Comparison of ENCODE assay signal across 8 mouse cellular contexts in genomic region chr8:71728826-71729620, GRCm38 (mm10). TPM values are rescaled to one million over a fixed set of nuclear protein-coding genes. Genes with fewer than 3 reads are reported as not detected.
A peak's percentile ranks its signal among the peaks of the same experiment; 100 is the strongest.
DNase-seq lines count a peak whose midpoint lies in the region; ATAC-seq and TF ChIP-seq lines count a peak whose summit lies in the region.

No protein-coding gene starts in this region.

- no peaks in the 10 kb centered on the region for H3K9me3 ChIP-seq in intestine, embryonic 14.5 days (ENCODE audit: control insufficient read depth, low read length)
- H3K9me3 ChIP-seq in midbrain, postnatal 0 days (ENCODE audit: low read length) = no peaks in the 10 kb centered on the region

- peak overlapping the region; percentile 52 for H3K4me2 ChIP-seq in intestine, embryonic 14.5 days (ENCODE audit: low read length)
- peak overlapping the region; percentile 69 for H3K4me2 ChIP-seq in midbrain, postnatal 0 days (ENCODE audit: low read depth, low read length, poor library complexity, severe bottlenecking)

- peaks cover 12% of the 10 kb centered on the region for H3K4me1 ChIP-seq in testis, adult 2 months (ENCODE audit: control insufficient read depth, insufficient read depth, low read length)
- H3K4me1 ChIP-seq in intestine, embryonic 14.5 days (replicated peaks; ENCODE audit: control insufficient read depth, insufficient read depth, low read length) = no peaks in the 10 kb centered on the region
- peaks cover 7% of the 10 kb centered on the region for H3K4me1 ChIP-seq in midbrain, postnatal 0 days (ENCODE audit: insufficient read depth, low read length)

- no peak for TF ChIP-seq CTCF in testis, adult 2 months (IDR thresholded peaks at IDR 0.05; ENCODE audit: control insufficient read depth, insufficient read depth, insufficient replicate concordance, low read depth, low read length)
- TF ChIP-seq CTCF in midbrain, postnatal 0 days (IDR thresholded peaks at IDR 0.05) = no peak

- no peaks in the 10 kb centered on the region for H3K36me3 ChIP-seq in testis, adult 2 months (ENCODE audit: control insufficient read depth, insufficient read depth, low read length)
- H3K36me3 ChIP-seq in intestine, embryonic 14.5 days (ENCODE audit: control insufficient read depth, insufficient read depth, low read length) = no peaks in the 10 kb centered on the region
- H3K36me3 ChIP-seq in midbrain, postnatal 0 days (ENCODE audit: insufficient read depth, low read length) = no peaks in the 10 kb centered on the region

- peak overlapping the region; percentile 2; the same call in 1 of the 2 replicates for H3K9ac ChIP-seq in intestine, embryonic 14.5 days (ENCODE audit: low read length)
- peak overlapping the region; percentile 61 for H3K9ac ChIP-seq in midbrain, postnatal 0 days (replicated peaks; ENCODE audit: low read length, poor library complexity, severe bottlenecking)

- WGBS in intestine, embryonic 14.5 days = 3% methylated on average over 16 of the region's 16 CpGs
- 4% methylated on average over 16 of the region's 16 CpGs for WGBS in midbrain, postnatal 0 days

- peak; percentile 23; the same call in 1 of the 2 replicates for ATAC-seq in cerebellum, adult (ENCODE audit: insufficient number of reproducible peaks, low FRiP score, low TSS enrichment)
- ATAC-seq in intestine, embryonic 14.5 days (replicated peaks; ENCODE audit: low FRiP score, low TSS enrichment, low read depth) = no peak
- ATAC-seq in midbrain, postnatal 0 days (ENCODE audit: low FRiP score) = peak; percentile 18; the same call in 1 of the 2 replicates

- H3K27ac ChIP-seq in testis, adult 2 months (ENCODE audit: control insufficient read depth, insufficient read depth, low read depth, low read length) = no peak overlapping the region
- no peak overlapping the region for H3K27ac ChIP-seq in intestine, embryonic 14.5 days (ENCODE audit: low read depth)
- H3K27ac ChIP-seq in midbrain, postnatal 0 days (ENCODE audit: low read depth, low read length) = peak overlapping the region; percentile 83

- TF ChIP-seq POLR2A in testis, adult 2 months (IDR thresholded peaks at IDR 0.05; ENCODE audit: control insufficient read depth, low read depth, low read length) = no peak

- DNase-seq in cerebellum, adult 11 months = no peak
- DNase-seq in testis, postnatal 14 days (ENCODE audit: low spot score) = no peak
- DNase-seq in intestine, embryonic 14.5 days (ENCODE audit: low spot score) = no peak
- DNase-seq in midbrain, postnatal 0 days (ENCODE audit: low spot score) = peak; percentile 59
- no peak for DNase-seq in adipocyte (ENCODE audit: low spot score)
- no peak for DNase-seq in adrenal gland, postnatal 36 days

- no peaks in the 10 kb centered on the region for H3K27me3 ChIP-seq in testis, adult 2 months (ENCODE audit: control insufficient read depth, insufficient read depth, low read length)
- peaks cover 3% of the 10 kb centered on the region; the same call in 1 of the 2 replicates for H3K27me3 ChIP-seq in intestine, embryonic 14.5 days (replicated peaks; ENCODE audit: control insufficient read depth, insufficient read depth, low read length)
- no peaks in the 10 kb centered on the region for H3K27me3 ChIP-seq in midbrain, postnatal 0 days (ENCODE audit: insufficient read depth, low read length)

- H3K4me3 ChIP-seq in testis, adult 2 months (ENCODE audit: control insufficient read depth, low read depth, low read length) = peak overlapping the region; percentile 7
- no peak overlapping the region for H3K4me3 ChIP-seq in intestine, embryonic 14.5 days (ENCODE audit: low read depth, low read length)
- H3K4me3 ChIP-seq in midbrain, postnatal 0 days (ENCODE audit: low read depth, low read length) = peak overlapping the region; percentile 35

RNA-seq across cellular contexts. Expression of gene Fcho1, which starts 3.5 kb away (rescaled TPM):
- polyA plus RNA-seq in testis, adult 2 months (2012; rRNA removed) = 2.2 and 2.9 TPM in 2 replicates
- 5.8 and 6.9 TPM in 2 replicates for polyA plus RNA-seq in intestine, embryonic 14.5 days (2014; fragmentation: Nextera tagmentation; extraction: Ambion mirVana)
- total RNA-seq in midbrain, postnatal 0 days (2014; rRNA removed) = 109 and 114 TPM in 2 replicates
- 88.4 and 89.5 TPM in 2 replicates for polyA plus RNA-seq in midbrain, postnatal 0 days (2015; fragmentation: Nextera tagmentation; extraction: Ambion mirVana)
- total RNA-seq in adrenal gland, postnatal 36 days (2021) = 1 to 10 TPM in 1 of 2 experiments, under 1 TPM in 1; 0.50 to 3.2 TPM

RNA-seq across cellular contexts. Expression of gene B3gnt3, which starts 27.4 kb away (rescaled TPM):
- 0.17 and 0.23 TPM in 2 replicates for polyA plus RNA-seq in testis, adult 2 months (2012; rRNA removed)
- 6.9 and 8.4 TPM in 2 replicates for polyA plus RNA-seq in intestine, embryonic 14.5 days (2014; fragmentation: Nextera tagmentation; extraction: Ambion mirVana)
- total RNA-seq in midbrain, postnatal 0 days (2014; rRNA removed) = 0.24 and 1.6 TPM in 2 replicates
- 0.31 and 0.50 TPM in 2 replicates for polyA plus RNA-seq in midbrain, postnatal 0 days (2015; fragmentation: Nextera tagmentation; extraction: Ambion mirVana)
- 1 to 10 TPM; 4.0 to 4.5 TPM for total RNA-seq in adrenal gland, postnatal 36 days (2021)

RNA-seq across cellular contexts. Expression of gene Insl3, which starts 40.0 kb away (rescaled TPM):
- 4,712 and 6,097 TPM in 2 replicates for polyA plus RNA-seq in testis, adult 2 months (2012; rRNA removed)
- 0.98 and 1.4 TPM in 2 replicates for polyA plus RNA-seq in intestine, embryonic 14.5 days (2014; fragmentation: Nextera tagmentation; extraction: Ambion mirVana)
- not detected in 2 replicates for total RNA-seq in midbrain, postnatal 0 days (2014; rRNA removed)
- polyA plus RNA-seq in midbrain, postnatal 0 days (2015; fragmentation: Nextera tagmentation; extraction: Ambion mirVana) = 1.2 and 2.1 TPM in 2 replicates
- 1 to 10 TPM; 4.0 to 4.7 TPM for total RNA-seq in adrenal gland, postnatal 36 days (2021)

RNA-seq across cellular contexts. Expression of gene Jak3, which starts 52.9 kb away (rescaled TPM):
- 6.6 and 8.4 TPM in 2 replicates for polyA plus RNA-seq in testis, adult 2 months (2012; rRNA removed)
- polyA plus RNA-seq in intestine, embryonic 14.5 days (2014; fragmentation: Nextera tagmentation; extraction: Ambion mirVana) = 4.1 and 4.5 TPM in 2 replicates
- 9.0 and 12.3 TPM in 2 replicates for total RNA-seq in midbrain, postnatal 0 days (2014; rRNA removed)
- 6.4 and 7.1 TPM in 2 replicates for polyA plus RNA-seq in midbrain, postnatal 0 days (2015; fragmentation: Nextera tagmentation; extraction: Ambion mirVana)
- total RNA-seq in adrenal gland, postnatal 36 days (2021) = 10 to 100 TPM; 11.3 to 13.0 TPM

RNA-seq across cellular contexts. Expression of gene Unc13a, which starts 57.5 kb away (rescaled TPM):
- polyA plus RNA-seq in testis, adult 2 months (2012; rRNA removed) = 0.28 and 0.33 TPM in 2 replicates
- 1.6 and 2.4 TPM in 2 replicates for polyA plus RNA-seq in intestine, embryonic 14.5 days (2014; fragmentation: Nextera tagmentation; extraction: Ambion mirVana)
- 69.0 and 70.8 TPM in 2 replicates for total RNA-seq in midbrain, postnatal 0 days (2014; rRNA removed)
- polyA plus RNA-seq in midbrain, postnatal 0 days (2015; fragmentation: Nextera tagmentation; extraction: Ambion mirVana) = 14.5 and 16.2 TPM in 2 replicates
- 1 to 10 TPM; 4.6 to 7.3 TPM for total RNA-seq in adrenal gland, postnatal 36 days (2021)

Comparison
In these comparisons a context has a peak if more than half of its experiments do, and no peak if none do; other contexts are left out.
1. RNA of gene Fcho1, which starts 3.5 kb away (polyA plus RNA-seq): 88.4 to 89.5 TPM in midbrain, postnatal 0 days; 5.8 to 6.9 TPM in intestine, embryonic 14.5 days and 2.2 to 2.9 TPM in testis, adult 2 months; every median in the first group is over 10 times any median in the second.
2. RNA of gene Insl3, which starts 40.0 kb away (polyA plus RNA-seq): 4,712 to 6,097 TPM in testis, adult 2 months; 0.98 to 1.4 TPM in intestine, embryonic 14.5 days and 1.2 to 2.1 TPM in midbrain, postnatal 0 days; every median in the first group is over 1,000 times any median in the second.